Comparison of ENCODE assay signal across 8 mouse cellular contexts in genomic region chr11:117568606-117568991, GRCm38 (mm10).
DNase-seq lines count a peak whose midpoint lies in the region; ATAC-seq and TF ChIP-seq lines count a peak whose summit lies in the region.

No protein-coding gene starts in this region.

- no peak for ATAC-seq in embryonic facial prominence, embryonic 13.5 days (ENCODE audit: insufficient number of reproducible peaks, insufficient read depth, low FRiP score, low TSS enrichment, low read depth)
- ATAC-seq in intestine, embryonic 14.5 days (replicated peaks; ENCODE audit: low FRiP score, low TSS enrichment, low read depth): peak; percentile 58
- ATAC-seq in stomach, postnatal 0 days (ENCODE audit: low FRiP score, low TSS enrichment): peak; percentile 89
- ATAC-seq in hindbrain, embryonic 13.5 days (ENCODE audit: low FRiP score): no peak

- H3K4me1 ChIP-seq in embryonic facial prominence, embryonic 13.5 days: peaks cover 25% of the 10 kb centered on the region
- H3K4me1 ChIP-seq in intestine, embryonic 14.5 days (replicated peaks; ENCODE audit: control insufficient read depth, insufficient read depth, low read length): peaks cover 8% of the 10 kb centered on the region
- H3K4me1 ChIP-seq in stomach, postnatal 0 days (replicated peaks; ENCODE audit: control insufficient read depth, insufficient read depth): peaks cover 13% of the 10 kb centered on the region
- H3K4me1 ChIP-seq in hindbrain, embryonic 13.5 days (replicated peaks): peaks cover 15% of the 10 kb centered on the region; the same call in 1 of the 2 replicates

- H3K36me3 ChIP-seq in embryonic facial prominence, embryonic 13.5 days: no peaks in the 10 kb centered on the region
- no peaks in the 10 kb centered on the region for H3K36me3 ChIP-seq in intestine, embryonic 14.5 days (ENCODE audit: control insufficient read depth, insufficient read depth, low read length)
- H3K36me3 ChIP-seq in stomach, postnatal 0 days (ENCODE audit: control insufficient read depth, insufficient read depth, low read length): no peaks in the 10 kb centered on the region; the same call in 1 of the 2 replicates
- no peaks in the 10 kb centered on the region for H3K36me3 ChIP-seq in hindbrain, embryonic 13.5 days

- H3K4me3 ChIP-seq in embryonic facial prominence, embryonic 13.5 days: no peak overlapping the region
- H3K4me3 ChIP-seq in intestine, embryonic 14.5 days (ENCODE audit: low read depth, low read length): no peak overlapping the region
- H3K4me3 ChIP-seq in stomach, postnatal 0 days (ENCODE audit: low read depth, low read length): no peak overlapping the region
- H3K4me3 ChIP-seq in hindbrain, embryonic 13.5 days: no peak overlapping the region

- no peak for TF ChIP-seq CTCF in stomach, postnatal 0 days (IDR thresholded peaks at IDR 0.05; ENCODE audit: low read depth)

- H3K27ac ChIP-seq in embryonic facial prominence, embryonic 13.5 days: peak overlapping the region; percentile 5; the same call in 1 of the 2 replicates
- H3K27ac ChIP-seq in intestine, embryonic 14.5 days (ENCODE audit: low read depth): peak overlapping the region; percentile 64; the same call in 1 of the 2 replicates
- peak overlapping the region; percentile 91 for H3K27ac ChIP-seq in stomach, postnatal 0 days (replicated peaks)
- no peak overlapping the region for H3K27ac ChIP-seq in hindbrain, embryonic 13.5 days

- H3K9me3 ChIP-seq in embryonic facial prominence, embryonic 13.5 days: no peaks in the 10 kb centered on the region
- peaks cover 4% of the 10 kb centered on the region; the same call in 1 of the 2 replicates for H3K9me3 ChIP-seq in intestine, embryonic 14.5 days (ENCODE audit: control insufficient read depth, low read length)
- no peaks in the 10 kb centered on the region for H3K9me3 ChIP-seq in stomach, postnatal 0 days (ENCODE audit: control insufficient read depth, low read length)
- no peaks in the 10 kb centered on the region; the same call in 1 of the 2 replicates for H3K9me3 ChIP-seq in hindbrain, embryonic 13.5 days

- no peak overlapping the region for H3K4me2 ChIP-seq in embryonic facial prominence, embryonic 13.5 days
- no peak overlapping the region for H3K4me2 ChIP-seq in intestine, embryonic 14.5 days (ENCODE audit: low read length)
- no peak overlapping the region for H3K4me2 ChIP-seq in stomach, postnatal 0 days (replicated peaks; ENCODE audit: low read depth)
- H3K4me2 ChIP-seq in hindbrain, embryonic 13.5 days: no peak overlapping the region

- 62% methylated on average over 9 of the region's 9 CpGs for WGBS in embryonic facial prominence, embryonic 13.5 days
- 48% methylated on average over 9 of the region's 9 CpGs for WGBS in intestine, embryonic 14.5 days
- 16% methylated on average over 9 of the region's 9 CpGs for WGBS in stomach, postnatal 0 days
- 72% methylated on average over 9 of the region's 9 CpGs for WGBS in hindbrain, embryonic 13.5 days

- DNase-seq in kidney, postnatal 14 days: peak; percentile 16
- DNase-seq in kidney, adult 18-20 months: no peak
- peak; percentile 62 for DNase-seq in intestine, embryonic 14.5 days (ENCODE audit: low spot score)
- DNase-seq in stomach, postnatal 0 days (ENCODE audit: low spot score): peak; percentile 87
- DNase-seq in embryo, embryonic 10.5 days (ENCODE audit: low spot score): no peak
- no peak for DNase-seq in testis, postnatal 14 days (ENCODE audit: low spot score)

- H3K27me3 ChIP-seq in embryonic facial prominence, embryonic 13.5 days: no peaks in the 10 kb centered on the region
- no peaks in the 10 kb centered on the region for H3K27me3 ChIP-seq in intestine, embryonic 14.5 days (replicated peaks; ENCODE audit: control insufficient read depth, insufficient read depth, low read length)
- H3K27me3 ChIP-seq in stomach, postnatal 0 days (ENCODE audit: control insufficient read depth, insufficient read depth, low read length): no peaks in the 10 kb centered on the region
- 0 out of 2 replicates have a peak, but pooled peaks cover 2% of the 10 kb centered on the region for H3K27me3 ChIP-seq in hindbrain, embryonic 13.5 days

- no peak for TF ChIP-seq EP300 in stomach, postnatal 0 days (optimal IDR thresholded peaks at IDR 0.05)

- H3K9ac ChIP-seq in embryonic facial prominence, embryonic 13.5 days: no peak overlapping the region
- H3K9ac ChIP-seq in intestine, embryonic 14.5 days (ENCODE audit: low read length): no peak overlapping the region
- H3K9ac ChIP-seq in stomach, postnatal 0 days (ENCODE audit: low read length): 0 out of 2 replicates have a peak overlapping the region, but pooled peaks have one; percentile 28
- H3K9ac ChIP-seq in hindbrain, embryonic 13.5 days: no peak overlapping the region

Comparison
In these comparisons a context has a peak if more than half of its experiments do, and no peak if none do; other contexts are left out.
1. DNase-seq: peak in kidney, postnatal 14 days (single experiment), intestine, embryonic 14.5 days (single experiment) and stomach, postnatal 0 days (single experiment); none in kidney, adult 18-20 months (single experiment), embryo, embryonic 10.5 days (single experiment) and testis, postnatal 14 days (single experiment).
2. ATAC-seq: peak in intestine, embryonic 14.5 days (single experiment) and stomach, postnatal 0 days (single experiment); none in embryonic facial prominence, embryonic 13.5 days (single experiment) and hindbrain, embryonic 13.5 days (single experiment).